Mouse (Mus musculus) liver, embryonic 14.5 days (tissue): ENCODE measurements around the gene Tmem178b. TPM values are rescaled to one million over a fixed set of nuclear protein-coding genes. Genes with fewer than 3 reads are reported as not detected.

Source experiments
- ATAC-seq: fragments of 200-750 bp; cut with Nextera tagmentation; 2 replicates; pipeline ENCODE4 v1.8.0; 2017; ENCODE audit warnings: moderate number of reproducible peaks, mild to moderate bottlenecking, moderate library complexity; ENCODE audit not compliant: insufficient read depth
- DNase-seq, 3 experiments: peaks; one replicate each; pipeline ENCODE4 v3.0.0-alpha.2; 2012 to 2013; ENCODE audit warnings: low read depth in 3 of 3, low spot score in 3 of 3
- H3K27ac ChIP-seq: fragments of 300-500 bp; sonication (generic); 2 replicates; pipeline ENCODE4 v1.5.1; 2014; ENCODE audit warnings: moderate library complexity, mild to moderate bottlenecking, control low read depth, inconsistent platforms
- H3K27me3 ChIP-seq: fragments of 300-500 bp; sonication (generic); 2 replicates; pipeline ENCODE4 v1.6.1; 2014; ENCODE audit warnings: mild to moderate bottlenecking, low read length, moderate library complexity; ENCODE audit not compliant: control insufficient read depth, insufficient read depth
- H3K36me3 ChIP-seq: fragments of 300-500 bp; sonication (generic); replicated peaks from 2 replicates; pipeline ENCODE4 v1.6.1; 2014; ENCODE audit warnings: low read depth; ENCODE audit not compliant: control insufficient read depth, insufficient read depth
- H3K4me1 ChIP-seq, 2 experiments: fragments of 200-500 bp in 1 of 2; fragments of 300-500 bp in 1 of 2; sonication (generic) in 1 of 2; replicated peaks; 2 replicates each; pipeline ENCODE4 v1.6.1; 2012 to 2014; ENCODE audit warnings: antibody characterized with exemption in 1 of 2, inconsistent platforms in 1 of 2, low read length in 1 of 2; ENCODE audit not compliant: control insufficient read depth in 2 of 2, insufficient read depth in 2 of 2
- H3K4me2 ChIP-seq: fragments of 300-500 bp; sonication (generic); 2 replicates; pipeline ENCODE4 v1.6.1; 2014; ENCODE audit warnings: low read depth, mild to moderate bottlenecking, control low read depth, moderate library complexity
- H3K4me3 ChIP-seq, 2 experiments: fragments of 200-500 bp in 1 of 2; fragments of 300-500 bp in 1 of 2; sonication (generic) in 1 of 2; 2 replicates each; pipeline ENCODE4 v1.5.1; 2012 to 2014; ENCODE audit warnings: low read depth in 2 of 2, low read length in 2 of 2, mild to moderate bottlenecking in 2 of 2, control low read depth in 1 of 2, inconsistent platforms in 1 of 2, moderate library complexity in 1 of 2; ENCODE audit not compliant: insufficient read depth in 1 of 2
- H3K9ac ChIP-seq: fragments of 300-500 bp; sonication (generic); replicated peaks from 2 replicates; pipeline ENCODE4 v1.6.1; 2014; ENCODE audit warnings: mild to moderate bottlenecking, control low read depth, moderate library complexity
- H3K9me3 ChIP-seq: fragments of 300-500 bp; sonication (generic); 2 replicates; pipeline ENCODE4 v1.6.1; 2016; ENCODE audit warnings: low read length, mixed read lengths; ENCODE audit not compliant: control insufficient read depth
- CTCF ChIP-seq: IDR thresholded peaks from 2 replicates; pipeline ENCODE4 v1.5.1; 2016; ENCODE audit warnings: antibody characterized with exemption, low read depth, control low read depth
- EP300 ChIP-seq: IDR thresholded peaks from 2 replicates; pipeline ENCODE4 v1.6.1; 2016; ENCODE audit warnings: antibody characterized with exemption, low read depth
- WGBS: fragments of 180-500 bp; shearing (Covaris S2); extraction: QIAGEN DNeasy Blood & Tissue Kit; methylation state at CpG from one replicate; pipeline ENCODE4 v1.1.7; 2014; ENCODE audit not compliant: insufficient replicate concordance; 5-methylcytosine and 5-hydroxymethylcytosine counted together
- polyA plus RNA-seq, 2 experiments: library from polyadenylated mRNA; depleted of rRNA in 1 of 2; stranded (reverse) in 1 of 2; unstranded in 1 of 2; fragments of >200 nt; fragmentation: Nextera tagmentation in 1 of 2; extraction: Ambion mirVana in 1 of 2; gene quantifications; 2 replicates each; pipeline versions ENCODE4 v1.2.1 to v1.2.3; 2012 to 2014

Gene Tmem178b
- polyA plus RNA-seq, 2 experiments = not detected

DNA sequence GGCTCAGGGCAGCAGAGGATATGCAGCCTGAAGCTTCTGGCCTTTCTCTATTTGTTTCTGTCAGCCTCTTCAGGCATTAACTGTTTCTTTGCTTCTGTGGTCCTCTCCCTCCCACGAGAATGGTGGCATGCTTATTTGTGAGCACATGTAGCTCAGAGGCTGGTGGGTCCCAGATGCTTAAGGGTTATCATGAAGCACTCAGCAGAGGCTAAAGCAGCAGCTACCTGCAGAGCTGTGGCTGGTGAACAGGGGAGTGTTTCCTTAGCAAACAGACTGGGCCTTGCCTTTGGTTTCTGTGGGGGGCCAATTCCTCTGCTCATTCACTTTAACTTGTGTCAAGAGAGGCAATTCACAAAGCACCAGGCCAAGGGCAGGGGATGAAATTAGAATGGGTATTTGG, 203.0 kb downstream of the Tmem178b start:
- no peak for TF ChIP-seq EP300
- no peak for TF ChIP-seq CTCF
- no peaks in the 10 kb centered on the region for H3K4me1 ChIP-seq
- H3K4me2 ChIP-seq = no peak overlapping the region
- H3K27ac ChIP-seq = no peak overlapping the region
- DNase-seq = no peak
- H3K27me3 ChIP-seq = no peaks in the 10 kb centered on the region
- no peak for ATAC-seq
- H3K4me3 ChIP-seq = no peak overlapping the region
- 18% methylated on average over 1 of the region's 1 CpGs for WGBS
- no peaks in the 10 kb centered on the region for H3K36me3 ChIP-seq
- H3K9me3 ChIP-seq = no peaks in the 10 kb centered on the region
- no peak overlapping the region for H3K9ac ChIP-seq

DNA sequence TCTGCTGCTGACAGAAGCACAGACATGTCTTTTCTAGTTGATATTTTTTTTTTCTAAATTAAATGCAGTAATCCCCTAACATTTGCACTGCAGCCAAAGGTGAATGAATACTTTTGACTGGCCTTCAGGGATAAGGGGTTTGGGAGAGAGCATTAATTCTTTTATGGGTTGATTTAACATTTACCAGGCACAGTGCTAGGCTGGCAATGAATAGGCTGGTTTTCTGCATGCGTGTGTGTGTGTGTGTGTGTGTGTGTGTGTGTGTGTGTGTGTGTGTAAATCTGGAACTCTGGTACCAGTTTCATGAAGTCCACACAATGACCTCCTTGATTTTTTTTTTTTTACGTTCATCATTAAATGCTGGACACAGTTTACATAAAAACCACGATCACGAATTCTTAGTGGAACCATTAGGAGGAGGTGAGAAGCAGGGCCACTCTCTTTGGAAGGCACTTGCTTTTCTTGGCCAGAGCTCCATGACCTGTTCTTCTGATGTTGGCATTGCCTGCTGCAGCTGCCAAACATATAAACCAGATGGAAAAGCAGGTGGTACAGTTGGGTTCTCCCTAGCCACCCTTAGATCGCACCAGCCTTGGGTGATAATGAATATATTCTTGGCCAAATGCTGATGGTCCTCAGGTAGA, 203.7 kb downstream of the Tmem178b start:
- 67% methylated on average over 5 of the region's 5 CpGs for WGBS
- Histone ChIP-seq H3K9ac (no peak overlapping the region), H3K4me3 (no peak overlapping the region), H3K27ac (no peak overlapping the region), H3K4me1 (no peaks in the 10 kb centered on the region), H3K9me3 (no peaks in the 10 kb centered on the region), H3K4me2 (no peak overlapping the region), H3K27me3 (no peaks in the 10 kb centered on the region), H3K36me3 (no peaks in the 10 kb centered on the region)
- TF ChIP-seq CTCF = no peak
- no peak for TF ChIP-seq EP300
- ATAC-seq (no peak), DNase-seq (no peak)

DNA sequence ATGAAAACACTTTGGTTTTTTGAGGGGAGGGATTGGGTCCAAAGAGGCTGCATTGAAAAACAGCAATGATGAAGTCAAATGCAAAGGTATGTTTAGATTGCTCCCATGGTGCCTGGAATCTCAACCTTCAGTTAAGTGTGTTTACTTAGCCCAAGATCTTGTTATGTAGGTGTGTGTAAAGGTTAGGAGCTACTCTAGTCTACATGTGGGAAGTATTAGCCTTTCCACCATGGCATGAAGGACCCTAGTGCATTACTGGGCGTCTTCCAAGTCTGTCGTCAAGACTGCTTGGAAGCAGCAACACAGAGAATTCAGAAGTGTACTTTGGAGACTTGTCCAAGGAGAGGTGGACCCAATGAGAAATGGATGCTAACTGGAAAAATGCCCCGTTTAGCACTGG, 205.3 kb downstream of the Tmem178b start:
- H3K4me1 ChIP-seq = no peaks in the 10 kb centered on the region
- ATAC-seq (no peak), DNase-seq (no peak)
- 53% methylated on average over 3 of the region's 3 CpGs for WGBS
- H3K4me3 ChIP-seq = no peak overlapping the region
- no peak for TF ChIP-seq EP300
- no peak for TF ChIP-seq CTCF
- no peak overlapping the region for H3K4me2 ChIP-seq
- H3K9me3 ChIP-seq = no peaks in the 10 kb centered on the region
- no peaks in the 10 kb centered on the region for H3K27me3 ChIP-seq
- no peak overlapping the region for H3K9ac ChIP-seq
- no peak overlapping the region for H3K27ac ChIP-seq
- H3K36me3 ChIP-seq = no peaks in the 10 kb centered on the region

DNA sequence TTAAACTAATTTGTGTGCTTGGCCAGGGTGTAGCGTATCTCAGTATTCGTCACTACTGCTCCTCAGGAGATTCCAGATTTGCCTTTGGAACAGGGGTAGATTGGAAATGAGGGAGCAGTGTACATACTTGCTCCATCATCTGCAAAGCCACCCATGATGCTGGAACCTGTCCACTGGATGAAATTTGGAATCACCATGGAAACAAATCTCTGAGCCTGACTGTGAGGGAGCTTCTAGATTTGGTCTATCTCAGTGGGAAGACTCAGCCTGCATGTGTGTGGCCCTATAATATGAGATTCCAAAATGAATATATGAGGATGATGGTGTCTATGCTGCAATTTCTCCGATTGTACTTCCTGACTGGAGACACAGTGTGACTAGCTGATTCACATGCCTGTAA, 210.7 kb downstream of the Tmem178b start:
- WGBS = 50% methylated on average over 3 of the region's 3 CpGs
- TF ChIP-seq EP300 = no peak
- no peak for TF ChIP-seq CTCF
- DNase-seq = no peak
- H3K4me2 ChIP-seq = no peak overlapping the region
- ATAC-seq = no peak
- no peaks in the 10 kb centered on the region for H3K4me1 ChIP-seq
- H3K27me3 ChIP-seq = no peaks in the 10 kb centered on the region
- H3K9me3 ChIP-seq = no peaks in the 10 kb centered on the region
- H3K4me3 ChIP-seq = no peak overlapping the region
- no peaks in the 10 kb centered on the region for H3K36me3 ChIP-seq
- no peak overlapping the region for H3K27ac ChIP-seq
- H3K9ac ChIP-seq = no peak overlapping the region

DNA sequence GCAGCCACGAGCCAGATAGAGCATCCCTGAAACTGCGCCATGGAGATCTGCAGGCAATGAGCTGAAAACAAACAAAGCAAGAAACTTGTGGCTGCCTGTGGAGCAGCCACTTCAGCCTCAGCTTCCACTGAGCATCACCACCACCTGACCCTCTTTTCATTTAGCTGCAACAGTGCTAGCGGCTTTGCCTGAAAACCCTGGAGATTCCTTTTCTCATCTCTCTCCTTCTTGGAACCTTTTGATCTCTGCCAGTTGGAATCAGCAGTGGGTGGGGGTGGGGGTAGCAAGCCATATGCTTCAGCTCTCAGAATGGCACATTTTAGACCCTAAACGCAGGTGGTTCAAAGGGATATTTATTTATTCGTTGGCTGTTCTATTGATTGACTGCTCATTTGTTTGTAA, 218.2 kb downstream of the Tmem178b start:
- no peak overlapping the region for H3K4me3 ChIP-seq
- no peaks in the 10 kb centered on the region for H3K36me3 ChIP-seq
- H3K4me1 ChIP-seq = no peaks in the 10 kb centered on the region
- no peak overlapping the region for H3K9ac ChIP-seq
- DNase-seq = no peak
- no peak overlapping the region for H3K4me2 ChIP-seq
- H3K9me3 ChIP-seq = no peaks in the 10 kb centered on the region
- H3K27ac ChIP-seq = no peak overlapping the region
- WGBS = 33% methylated on average over 5 of the region's 5 CpGs
- TF ChIP-seq EP300 (no peak), CTCF (no peak)
- ATAC-seq = no peak
- H3K27me3 ChIP-seq = no peaks in the 10 kb centered on the region
